Mouse (Mus musculus) limb, embryonic 14.5 days (tissue): ENCODE data around the gene Cradd. TPM values are rescaled to one million over a fixed set of nuclear protein-coding genes. Genes with fewer than 3 reads are reported as not detected.

Experiments used
- ATAC-seq: fragments of 200-750 bp; cut with Nextera tagmentation; 2 replicates; pipeline ENCODE4 v1.8.0; 2017; ENCODE audit warnings: low read depth, moderate number of reproducible peaks, moderate TSS enrichment; ENCODE audit not compliant: low FRiP score
- DNase-seq: peaks from one replicate; pipeline ENCODE4 v3.0.0-alpha.2; 2015; ENCODE audit warnings: low spot score
- H3K27ac ChIP-seq: fragments of 300-500 bp; sonication (generic); replicated peaks from 2 replicates; pipeline ENCODE4 v1.5.1; 2014; ENCODE audit warnings: low read depth, mild to moderate bottlenecking, low read length, moderate library complexity, mixed read lengths
- H3K27me3 ChIP-seq: fragments of 300-500 bp; sonication (generic); 2 replicates; pipeline ENCODE4 v1.6.1; 2014; ENCODE audit warnings: low read length, mixed read lengths; ENCODE audit not compliant: control insufficient read depth, insufficient read depth
- H3K36me3 ChIP-seq: fragments of 300-500 bp; sonication (generic); 2 replicates; pipeline ENCODE4 v1.6.1; 2014; ENCODE audit warnings: mild to moderate bottlenecking, low read length, moderate library complexity, mixed read lengths; ENCODE audit not compliant: control insufficient read depth, insufficient read depth
- H3K4me1 ChIP-seq: fragments of 300-500 bp; sonication (generic); 2 replicates; pipeline ENCODE4 v1.6.1; 2014; ENCODE audit warnings: antibody characterized with exemption, low read length, mixed read lengths; ENCODE audit not compliant: control insufficient read depth, insufficient read depth
- H3K4me2 ChIP-seq: fragments of 300-500 bp; sonication (generic); replicated peaks from 2 replicates; pipeline ENCODE4 v1.6.1; 2014; ENCODE audit warnings: low read depth, mild to moderate bottlenecking, low read length, moderate library complexity; ENCODE audit not compliant: severe bottlenecking
- H3K4me3 ChIP-seq: fragments of 300-500 bp; sonication (generic); replicated peaks from 2 replicates; pipeline ENCODE4 v1.5.1; 2014; ENCODE audit warnings: low read length
- H3K9ac ChIP-seq: fragments of 300-500 bp; sonication (generic); 2 replicates; pipeline ENCODE4 v1.6.1; 2014; ENCODE audit warnings: mild to moderate bottlenecking, low read depth, low read length, moderate library complexity; ENCODE audit not compliant: severe bottlenecking
- H3K9me3 ChIP-seq: fragments of 300-500 bp; sonication (generic); 2 replicates; pipeline ENCODE4 v1.6.1; 2016; ENCODE audit warnings: low read length; ENCODE audit not compliant: control insufficient read depth
- POLR2A ChIP-seq: fragments of 200-500 bp; IDR thresholded peaks from 2 replicates; pipeline ENCODE4 v1.8.0; 2012; ENCODE audit warnings: inconsistent platforms, mild to moderate bottlenecking, moderate library complexity, borderline replicate concordance; ENCODE audit not compliant: insufficient read depth, insufficient read length; ENCODE audit errors: extremely low read depth
- WGBS: fragments of 180-500 bp; shearing (Covaris S2); extraction: QIAGEN DNeasy Blood & Tissue Kit; methylation state at CpG from one replicate; pipeline ENCODE4 v1.1.7; 2014; 5-methylcytosine and 5-hydroxymethylcytosine counted together
- polyA plus RNA-seq, 2 experiments: library from polyadenylated mRNA; depleted of rRNA in 1 of 2; stranded (reverse) in 1 of 2; unstranded in 1 of 2; fragments of >200 nt; fragmentation: Nextera tagmentation in 1 of 2; extraction: Ambion mirVana in 1 of 2; gene quantifications; 2 replicates each; pipeline versions ENCODE4 v1.2.1 to v1.2.3; 2012 to 2014

Cradd gene
- polyA plus RNA-seq, 2 experiments = 8.1 to 10.4 TPM

DNA sequence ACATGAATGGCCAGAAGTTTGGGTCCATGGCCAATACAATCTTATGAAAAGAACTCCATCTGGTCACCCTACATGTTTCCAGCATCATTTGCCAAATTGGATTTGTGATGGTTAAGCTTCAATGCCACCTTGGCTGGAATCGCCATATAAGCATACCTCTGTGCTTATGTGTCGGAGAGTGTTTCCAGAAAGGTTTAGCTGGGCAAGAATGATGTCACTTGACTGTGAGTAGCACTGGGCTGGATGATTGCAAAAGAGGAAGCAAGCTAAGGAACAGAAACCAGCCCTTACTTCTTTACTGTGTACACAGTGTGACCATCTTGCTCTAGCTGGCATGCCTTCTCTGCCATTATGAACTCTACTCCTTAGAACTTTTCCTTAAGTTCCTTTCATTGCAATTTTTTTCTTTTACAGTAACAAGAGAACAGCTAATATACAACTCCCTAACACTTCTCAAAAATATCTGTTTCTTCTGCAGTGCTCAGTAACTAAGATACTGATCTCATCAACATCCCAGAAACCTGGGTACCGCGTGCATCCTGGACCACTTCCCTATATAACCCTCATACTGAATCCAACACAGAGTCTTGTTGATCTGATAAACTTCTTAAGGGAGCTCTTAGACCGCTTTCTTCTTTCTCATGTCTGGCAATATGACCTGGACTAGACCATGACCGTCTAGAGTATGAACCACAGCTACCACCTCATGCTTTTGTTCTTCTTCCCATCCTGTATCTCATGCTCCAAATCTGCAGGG lies 172.7 kb downstream of the Cradd start:
- H3K4me1 ChIP-seq = peaks cover 9% of the 10 kb centered on the region
- H3K9ac ChIP-seq = no peak overlapping the region
- WGBS = 85% methylated on average over 6 of the region's 6 CpGs
- no peaks in the 10 kb centered on the region for H3K9me3 ChIP-seq
- no peaks in the 10 kb centered on the region for H3K27me3 ChIP-seq
- TF ChIP-seq POLR2A = no peak
- H3K36me3 ChIP-seq = no peaks in the 10 kb centered on the region
- H3K4me3 ChIP-seq = no peak overlapping the region
- DNase-seq (no peak), ATAC-seq (no peak)
- H3K4me2 ChIP-seq = no peak overlapping the region
- no peak overlapping the region for H3K27ac ChIP-seq

DNA sequence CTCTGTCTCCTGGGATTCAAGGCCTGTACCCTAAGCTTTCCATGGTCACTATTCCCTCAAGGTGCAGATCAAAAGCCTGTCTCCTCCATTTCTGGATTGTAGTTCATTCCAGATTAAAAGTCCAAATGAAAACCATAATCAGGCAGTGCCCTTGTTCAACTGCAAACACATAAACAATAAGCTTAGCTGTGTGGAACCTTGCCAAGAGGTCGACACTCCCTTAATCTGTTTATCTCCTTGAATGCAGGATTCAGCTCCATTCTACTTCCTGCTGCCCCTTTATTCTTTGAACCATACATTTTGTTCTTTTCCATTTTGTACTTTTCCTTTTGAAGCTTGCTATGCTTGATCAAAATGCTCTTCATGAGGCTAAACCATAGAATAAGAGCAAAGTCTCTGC lies 174.3 kb downstream of the Cradd start:
- Histone ChIP-seq H3K9ac (no peak overlapping the region), H3K36me3 (no peaks in the 10 kb centered on the region), H3K27ac (no peak overlapping the region), H3K4me3 (no peak overlapping the region), H3K4me1 (peaks cover 18% of the 10 kb centered on the region), H3K4me2 (no peak overlapping the region), H3K9me3 (no peaks in the 10 kb centered on the region), H3K27me3 (no peaks in the 10 kb centered on the region)
- DNase-seq (no peak), ATAC-seq (no peak)
- TF ChIP-seq POLR2A = no peak
- 72% methylated on average over 1 of the region's 1 CpGs for WGBS

DNA sequence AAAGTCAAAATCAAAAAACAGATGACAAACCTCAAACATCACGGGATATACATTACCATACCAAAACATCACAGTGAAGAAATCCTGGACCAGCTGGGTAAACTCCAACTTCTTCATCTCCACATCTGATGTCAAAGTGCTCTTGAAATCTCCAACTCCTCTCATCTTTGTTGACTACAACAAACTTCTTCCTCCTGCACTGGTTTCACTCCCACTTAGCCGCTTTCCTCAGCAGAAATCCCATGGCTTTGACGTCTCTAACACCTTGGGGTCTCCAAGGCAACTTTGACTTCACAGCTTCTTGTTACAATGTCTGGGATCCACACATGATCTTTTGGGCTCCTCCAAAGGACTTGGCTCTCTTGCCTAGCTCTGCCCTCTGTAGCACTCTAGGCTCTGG lies 175.3 kb downstream of the Cradd start:
- ATAC-seq (no peak), DNase-seq (no peak)
- Histone ChIP-seq H3K4me2 (no peak overlapping the region), H3K9ac (no peak overlapping the region), H3K4me1 (peaks cover 29% of the 10 kb centered on the region), H3K27me3 (no peaks in the 10 kb centered on the region), H3K36me3 (no peaks in the 10 kb centered on the region), H3K27ac (no peak overlapping the region), H3K9me3 (no peaks in the 10 kb centered on the region), H3K4me3 (no peak overlapping the region)
- WGBS = 87% methylated on average over 3 of the region's 3 CpGs
- TF ChIP-seq POLR2A = no peak

DNA sequence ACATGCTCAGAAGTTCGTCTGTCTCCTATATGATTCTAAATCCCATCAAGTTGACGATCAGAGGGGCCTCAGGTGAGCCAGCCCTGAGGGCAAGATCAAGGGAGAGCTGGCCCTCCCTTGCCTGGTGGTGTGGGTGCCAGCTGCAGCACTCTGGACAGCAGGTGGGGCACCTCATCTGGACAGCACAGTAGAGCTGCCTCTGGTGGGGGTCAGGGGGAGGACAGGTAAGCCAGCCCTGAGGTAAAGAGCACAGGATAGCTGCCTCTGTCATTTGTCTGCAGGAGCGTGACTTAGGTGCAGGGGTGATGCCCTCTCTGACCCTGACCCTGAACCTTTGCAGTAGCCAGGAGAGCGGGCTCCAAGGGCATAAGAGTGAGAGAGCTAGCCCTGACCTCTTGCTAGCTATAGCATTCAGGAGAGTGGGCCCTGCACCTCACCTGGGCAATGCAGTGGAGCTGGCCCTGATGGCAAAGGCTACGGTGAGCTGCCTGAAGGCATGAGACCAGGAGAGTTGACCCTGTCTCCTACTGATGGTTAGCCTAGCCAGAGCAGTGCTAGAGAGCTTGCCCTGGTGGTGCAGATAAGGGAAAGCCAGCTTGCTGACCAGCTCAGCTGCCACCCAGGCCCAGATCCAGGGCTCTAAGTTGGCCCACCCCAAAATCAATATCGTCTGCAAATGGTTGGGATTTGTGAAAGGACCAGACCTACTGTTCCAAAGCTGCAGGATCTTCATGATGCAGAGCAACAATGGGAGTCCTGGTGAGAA lies 176.6 kb downstream of the Cradd start:
- peaks cover 41% of the 10 kb centered on the region for H3K4me1 ChIP-seq
- no peaks in the 10 kb centered on the region for H3K27me3 ChIP-seq
- DNase-seq = no peak
- ATAC-seq = no peak
- H3K4me3 ChIP-seq = no peak overlapping the region
- H3K9ac ChIP-seq = no peak overlapping the region
- 85% methylated on average over 6 of the region's 6 CpGs for WGBS
- H3K9me3 ChIP-seq = no peaks in the 10 kb centered on the region
- TF ChIP-seq POLR2A = no peak
- H3K4me2 ChIP-seq = no peak overlapping the region
- H3K27ac ChIP-seq = no peak overlapping the region
- H3K36me3 ChIP-seq = no peaks in the 10 kb centered on the region

DNA sequence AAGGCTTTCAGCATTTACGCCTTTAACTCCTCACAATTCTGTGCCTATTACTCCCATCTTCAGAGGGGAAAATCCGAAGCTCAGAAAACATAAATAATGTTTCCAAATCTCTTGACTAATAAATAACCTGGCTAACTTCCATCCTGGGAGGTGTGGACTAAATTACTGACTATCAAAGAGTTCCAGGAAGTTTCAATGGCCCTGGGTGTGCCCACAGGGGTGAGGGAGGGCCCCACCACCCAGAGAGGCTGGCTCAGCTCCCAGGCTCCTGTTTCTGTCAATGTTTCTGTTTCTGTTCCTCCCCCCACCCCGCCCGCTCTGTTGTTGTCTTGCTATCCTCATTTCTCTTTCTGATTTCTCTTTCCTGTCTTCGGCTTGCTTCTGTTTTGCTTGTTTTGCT lies 177.4 kb downstream of the Cradd start:
- Histone ChIP-seq H3K4me3 (no peak overlapping the region), H3K36me3 (no peaks in the 10 kb centered on the region), H3K9me3 (no peaks in the 10 kb centered on the region), H3K4me2 (no peak overlapping the region), H3K4me1 (peaks cover 41% of the 10 kb centered on the region), H3K9ac (no peak overlapping the region), H3K27ac (no peak overlapping the region), H3K27me3 (no peaks in the 10 kb centered on the region)
- WGBS = 45% methylated on average over 5 of the region's 5 CpGs
- TF ChIP-seq POLR2A = no peak
- peak; percentile 55 for DNase-seq
- no peak for ATAC-seq
